Mouse (Mus musculus): ENCODE measurements around the gene Actg2. TPM values are rescaled to one million over a fixed set of nuclear protein-coding genes. Genes with fewer than 3 reads are reported as not detected.

Actg2 gene
- polyA plus RNA-seq (2012; fragmentation: generic; extraction: Trizol), result 1 to 10 TPM; 3.3 to 4.5 TPM

GRCm38 (mm10) chr6:83536028-83536794, at the start of gene Actg2:
Gene Actg2 (minus strand): TSS chr6:83536265.

GRCm38 (mm10) chr6:83572671-83573070, 36.6 kb upstream of the Actg2 start, which contains the start of gene Stambp:
Gene Stambp (minus strand): TSS chr6:83572729.

GRCm38 (mm10) chr6:83506258-83507167, 29.6 kb downstream of the Actg2 start, which contains the start of gene Dguok:
Gene Dguok (minus strand): TSS chr6:83506969.

Other genes starting within 250 kb of the Actg2 start
- gene Mthfd2, start 210.4 kb downstream of the Actg2 start, polyA plus RNA-seq (2012; fragmentation: generic; extraction: Trizol), result 10 to 100 TPM; 10.4 to 16.0 TPM
- 10 to 100 TPM in 1 of 2 experiments, 1 to 10 TPM in 1; 1.6 to 24.1 TPM for gene Mob1a, start 210.2 kb downstream of the Actg2 start, polyA plus RNA-seq (2012; fragmentation: generic; extraction: Trizol)
- gene Bola3, start 187.1 kb downstream of the Actg2 start, polyA plus RNA-seq (2012; fragmentation: generic; extraction: Trizol), result 10 to 100 TPM; 59.8 to 90.4 TPM
- gene Tet3, start 77.2 kb downstream of the Actg2 start, polyA plus RNA-seq (2012; fragmentation: generic; extraction: Trizol), result 1 to 10 TPM in 1 of 2 experiments, under 1 TPM in 1; 0.26 to 6.6 TPM
- gene Dguok, start 29.3 kb downstream of the Actg2 start, polyA plus RNA-seq (2012; fragmentation: generic; extraction: Trizol), result 10 to 100 TPM; 24.8 to 60.6 TPM
- gene Stambp, start 36.5 kb upstream of the Actg2 start, polyA plus RNA-seq (2012; fragmentation: generic; extraction: Trizol), result 10 to 100 TPM in 1 of 2 experiments, 1 to 10 TPM in 1; 3.7 to 14.7 TPM
- not detected for gene Clec4f, start 119.9 kb upstream of the Actg2 start, polyA plus RNA-seq (2012; fragmentation: generic; extraction: Trizol)
- gene Cd207, start 141.6 kb upstream of the Actg2 start, polyA plus RNA-seq (2012; fragmentation: generic; extraction: Trizol), result not detected
- gene Vax2, start 175.0 kb upstream of the Actg2 start, polyA plus RNA-seq (2012; fragmentation: generic; extraction: Trizol), result 1 to 10 TPM; 1.2 to 2.6 TPM
- under 1 TPM; 0.02 to 0.07 TPM for gene Atp6v1b1, start 206.7 kb upstream of the Actg2 start, polyA plus RNA-seq (2012; fragmentation: generic; extraction: Trizol)
- gene Ankrd53, start 226.4 kb upstream of the Actg2 start, polyA plus RNA-seq (2012; fragmentation: generic; extraction: Trizol), result under 1 TPM in 1 of 2 experiments, not detected in 1; 0.04 TPM
- gene Tex261, start 239.5 kb upstream of the Actg2 start, polyA plus RNA-seq (2012; fragmentation: generic; extraction: Trizol), result 10 to 100 TPM; 60.6 to 67.3 TPM